Mouse (Mus musculus): ENCODE results near the gene Gabre. TPM values are rescaled to one million over a fixed set of nuclear protein-coding genes. Genes with fewer than 3 reads are reported as not detected.

Gene Gabre
- polyA plus RNA-seq (2012; rRNA removed) = 0.16 and 0.26 TPM in 2 replicates
- polyA plus RNA-seq (2014; fragmentation: Nextera tagmentation; extraction: Ambion mirVana) = not detected in 2 replicates

DNA sequence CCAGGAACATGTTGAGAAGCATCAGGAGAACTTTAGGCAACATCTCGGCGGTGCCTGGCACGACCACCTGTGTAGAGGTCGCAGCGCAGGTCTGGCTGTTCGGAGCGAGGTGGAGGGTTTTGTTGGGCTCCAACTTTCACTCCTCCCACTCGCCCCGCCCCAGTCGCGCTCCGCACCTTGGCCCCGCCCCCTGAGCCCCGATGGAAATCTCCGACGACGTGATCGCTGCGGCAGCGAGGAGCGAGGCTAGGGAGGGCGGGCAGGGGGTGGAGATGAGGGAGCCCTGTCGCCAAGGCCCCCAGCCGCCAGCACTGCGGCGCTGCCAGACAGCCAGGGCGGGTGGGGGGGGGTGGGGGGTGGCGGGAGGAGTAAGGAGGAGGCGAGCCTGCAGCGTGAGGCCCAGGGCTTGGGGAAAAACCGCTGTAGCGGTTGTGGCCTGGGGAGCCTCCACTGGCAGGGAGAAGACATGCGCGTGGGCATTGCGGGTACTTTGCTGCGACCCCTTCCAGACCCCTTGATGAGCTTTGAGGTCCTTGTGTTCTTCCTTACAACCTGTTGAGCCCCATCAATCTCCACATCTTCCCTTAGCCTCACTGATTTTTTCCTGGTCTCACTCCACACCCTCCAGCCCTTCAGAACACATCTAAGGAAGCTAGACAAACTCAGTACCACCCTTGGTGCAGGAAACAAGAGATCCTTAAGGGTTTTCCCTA is at the start of gene Gabre:
Gene Gabre, minus strand, starts transcription at position 145 of the 713 bp plus-strand sequence.
- TF ChIP-seq EP300 (IDR thresholded peaks at IDR 0.05; ENCODE audit: low read depth) (no peak), CTCF (IDR thresholded peaks at IDR 0.05; ENCODE audit: low read depth) (no peak)

DNA sequence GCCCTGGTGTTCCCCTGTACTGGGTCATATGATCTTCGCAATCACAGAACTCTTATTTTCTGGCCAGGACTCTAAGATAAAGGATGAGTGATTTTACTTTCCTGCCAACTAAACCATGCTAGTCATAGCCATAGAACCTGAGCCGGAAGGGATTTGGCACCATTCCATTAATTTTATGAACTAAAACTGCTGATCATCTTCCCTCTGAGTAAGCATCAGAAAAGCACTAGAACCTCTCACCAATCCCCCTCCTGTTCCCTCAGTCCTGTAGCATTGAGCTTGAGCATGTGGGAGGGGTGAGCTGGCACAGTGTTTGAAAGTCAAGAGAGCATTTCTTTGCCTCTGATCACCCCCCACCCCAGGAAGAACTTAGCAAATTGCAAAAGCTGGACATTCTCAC is 23.2 kb upstream of the Gabre start:
- no peak for DNase-seq (ENCODE audit: low read depth in 3 of 3, low spot score in 3 of 3)
- Histone ChIP-seq H3K36me3 (replicated peaks; ENCODE audit: control insufficient read depth, insufficient read depth, low read depth) (no peaks in the 10 kb centered on the region), H3K4me3 (ENCODE audit: insufficient read depth in 1 of 2, low read depth in 2 of 2, low read length in 2 of 2) (no peak overlapping the region), H3K4me1 (replicated peaks; ENCODE audit: control insufficient read depth in 2 of 2, insufficient read depth in 2 of 2, low read length in 1 of 2) (no peaks in the 10 kb centered on the region), H3K27me3 (ENCODE audit: control insufficient read depth, insufficient read depth, low read length) (no peaks in the 10 kb centered on the region), H3K4me2 (ENCODE audit: low read depth) (no peak overlapping the region), H3K27ac (no peak overlapping the region), H3K9me3 (ENCODE audit: control insufficient read depth, low read length) (no peaks in the 10 kb centered on the region), H3K9ac (replicated peaks) (no peak overlapping the region)
- WGBS (ENCODE audit: insufficient replicate concordance) = 69% methylated on average over 2 of the region's 2 CpGs
- no peak for TF ChIP-seq EP300 (IDR thresholded peaks at IDR 0.05; ENCODE audit: low read depth)
- no peak for TF ChIP-seq CTCF (IDR thresholded peaks at IDR 0.05; ENCODE audit: low read depth)
- ATAC-seq (ENCODE audit: insufficient read depth) = no peak

More for the DNA sequence above, at the start of gene Gabre:
- Histone ChIP-seq H3K27ac (no peak within 1 kb of the TSS), H3K9ac (replicated peaks) (no peak within 1 kb of the TSS), H3K9me3 (ENCODE audit: control insufficient read depth, low read length) (no peaks in the 10 kb centered on the region), H3K4me1 (replicated peaks; ENCODE audit: control insufficient read depth in 2 of 2, insufficient read depth in 2 of 2, low read length in 1 of 2) (no peaks in the 10 kb centered on the region), H3K27me3 (ENCODE audit: control insufficient read depth, insufficient read depth, low read length) (no peaks in the 10 kb centered on the region), H3K4me2 (ENCODE audit: low read depth) (peak within 1 kb of the TSS; percentile 47), H3K4me3 (ENCODE audit: insufficient read depth in 1 of 2, low read depth in 2 of 2, low read length in 2 of 2) (peak within 1 kb of the TSS; percentile 23 to 29; a peak in 2 of 4 replicates), H3K36me3 (replicated peaks; ENCODE audit: control insufficient read depth, insufficient read depth, low read depth) (no peaks in the 10 kb centered on the region)
- DNase-seq (ENCODE audit: low read depth in 3 of 3, low spot score in 3 of 3) (no peak), ATAC-seq (ENCODE audit: insufficient read depth) (no peak)
- 12% methylated on average over 25 of the region's 36 CpGs for whole genome bisulfite sequencing (ENCODE audit: insufficient replicate concordance)

DNA sequence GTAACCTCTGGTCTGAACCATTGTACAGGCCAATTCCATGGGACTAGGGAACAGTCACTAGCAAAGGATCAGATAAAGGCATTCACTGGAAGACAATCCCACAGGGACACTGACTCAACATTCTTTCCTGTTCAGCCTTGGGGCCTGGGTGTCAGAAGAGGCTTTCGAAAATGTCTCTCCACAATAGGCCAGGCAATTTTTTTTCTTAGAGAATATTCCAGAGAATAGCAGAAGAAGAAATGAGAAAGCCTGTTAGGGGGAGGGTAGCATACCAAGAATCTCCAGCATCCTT is 715 bp upstream of the Gabre start:
- ATAC-seq (ENCODE audit: insufficient read depth) = no peak
- WGBS (ENCODE audit: insufficient replicate concordance) = 55% methylated on average over 1 of the region's 1 CpGs
- H3K4me1 ChIP-seq (replicated peaks; ENCODE audit: control insufficient read depth in 2 of 2, insufficient read depth in 2 of 2, low read length in 1 of 2) = no peaks in the 10 kb centered on the region

DNA sequence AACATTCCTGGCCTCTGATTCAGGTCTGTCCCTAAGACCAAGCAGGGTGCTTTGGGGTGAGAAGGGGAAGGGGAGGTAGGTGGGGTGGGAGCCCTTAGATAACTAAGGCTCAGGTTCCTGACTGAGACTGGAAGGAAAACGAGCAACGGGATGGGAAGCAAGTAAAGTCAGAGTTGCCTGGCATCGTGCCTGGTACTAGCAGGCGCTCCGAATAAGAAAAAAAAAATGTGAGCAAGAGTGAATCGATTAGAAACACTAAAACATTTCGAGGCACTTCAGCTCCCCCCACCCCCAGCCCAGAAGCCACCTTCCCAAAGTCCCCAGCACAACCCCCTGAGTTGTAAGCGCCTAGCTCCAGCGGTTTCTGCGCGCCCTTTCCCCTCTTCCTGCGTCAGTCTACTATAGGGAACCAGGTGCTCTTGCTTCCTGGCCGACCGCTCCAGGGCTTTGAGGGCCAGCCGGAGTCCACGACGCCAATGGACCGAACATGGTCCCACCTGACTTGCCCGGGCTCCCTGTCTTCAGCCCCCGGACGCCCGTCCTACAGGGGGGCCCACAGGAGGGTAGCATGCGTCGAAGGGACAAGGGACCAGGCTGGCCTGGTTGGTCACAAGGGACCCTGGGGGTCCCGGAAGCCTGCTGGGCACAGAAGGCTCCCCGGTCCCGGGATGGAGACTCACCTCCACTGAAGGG is 491 bp downstream of the Gabre start:
- Histone ChIP-seq H3K36me3 (replicated peaks; ENCODE audit: control insufficient read depth, insufficient read depth, low read depth) (no peaks in the 10 kb centered on the region), H3K27me3 (ENCODE audit: control insufficient read depth, insufficient read depth, low read length) (no peaks in the 10 kb centered on the region), H3K9ac (replicated peaks) (no peak overlapping the region), H3K4me2 (ENCODE audit: low read depth) (peak overlapping the region; percentile 47), H3K27ac (no peak overlapping the region), H3K9me3 (ENCODE audit: control insufficient read depth, low read length) (no peaks in the 10 kb centered on the region), H3K4me1 (replicated peaks; ENCODE audit: control insufficient read depth in 2 of 2, insufficient read depth in 2 of 2, low read length in 1 of 2) (no peaks in the 10 kb centered on the region), H3K4me3 (ENCODE audit: insufficient read depth in 1 of 2, low read depth in 2 of 2, low read length in 2 of 2) (peak overlapping the region; percentile 23 to 29; a peak in 2 of 4 replicates)
- DNase-seq (ENCODE audit: low read depth in 3 of 3, low spot score in 3 of 3) = no peak
- WGBS (ENCODE audit: insufficient replicate concordance) = 19% methylated on average over 26 of the region's 27 CpGs
- TF ChIP-seq CTCF (IDR thresholded peaks at IDR 0.05; ENCODE audit: low read depth) (no peak), EP300 (IDR thresholded peaks at IDR 0.05; ENCODE audit: low read depth) (no peak)
- no peak for ATAC-seq (ENCODE audit: insufficient read depth)

More for the DNA sequence above, 715 bp upstream of the Gabre start:
- H3K4me3 ChIP-seq (ENCODE audit: insufficient read depth in 1 of 2, low read depth in 2 of 2, low read length in 2 of 2) = no peak overlapping the region
- no peaks in the 10 kb centered on the region for H3K9me3 ChIP-seq (ENCODE audit: control insufficient read depth, low read length)
- H3K36me3 ChIP-seq (replicated peaks; ENCODE audit: control insufficient read depth, insufficient read depth, low read depth) = no peaks in the 10 kb centered on the region
- H3K9ac ChIP-seq (replicated peaks) = no peak overlapping the region
- no peak overlapping the region for H3K4me2 ChIP-seq (ENCODE audit: low read depth)
- TF ChIP-seq CTCF (IDR thresholded peaks at IDR 0.05; ENCODE audit: low read depth) (no peak), EP300 (IDR thresholded peaks at IDR 0.05; ENCODE audit: low read depth) (no peak)
- no peak overlapping the region for H3K27ac ChIP-seq
- H3K27me3 ChIP-seq (ENCODE audit: control insufficient read depth, insufficient read depth, low read length) = no peaks in the 10 kb centered on the region
- no peak for DNase-seq (ENCODE audit: low read depth in 3 of 3, low spot score in 3 of 3)

DNA sequence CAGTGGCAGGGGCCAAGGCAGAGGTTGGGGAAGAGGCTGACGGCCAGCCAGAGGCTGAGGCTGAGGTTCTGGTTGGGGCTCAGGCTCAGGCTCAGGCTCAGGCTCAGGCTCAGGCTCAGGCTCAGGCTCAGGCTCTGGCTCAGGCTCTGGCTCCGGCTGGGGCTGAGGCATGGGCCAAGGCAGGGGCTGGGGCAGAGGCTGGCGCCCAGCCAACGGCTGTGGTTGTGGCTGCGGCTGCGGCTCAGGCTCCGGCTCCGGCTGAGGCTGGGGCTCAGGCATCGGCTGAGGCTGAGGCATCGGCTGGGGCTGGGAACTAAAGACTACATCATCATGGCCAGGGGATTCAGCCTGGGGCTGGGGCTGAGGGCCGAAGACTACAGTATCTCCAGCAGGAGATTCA is 4.0 kb downstream of the Gabre start:
- H3K4me3 ChIP-seq (ENCODE audit: insufficient read depth in 1 of 2, low read depth in 2 of 2, low read length in 2 of 2) = no peak overlapping the region

More for the DNA sequence above, 4.0 kb downstream of the Gabre start:
- H3K4me1 ChIP-seq (replicated peaks; ENCODE audit: control insufficient read depth in 2 of 2, insufficient read depth in 2 of 2, low read length in 1 of 2) = no peaks in the 10 kb centered on the region
- H3K9ac ChIP-seq (replicated peaks) = no peak overlapping the region
- WGBS (ENCODE audit: insufficient replicate concordance) = 73% methylated on average over 11 of the region's 11 CpGs
- H3K9me3 ChIP-seq (ENCODE audit: control insufficient read depth, low read length) = no peaks in the 10 kb centered on the region
- TF ChIP-seq EP300 (IDR thresholded peaks at IDR 0.05; ENCODE audit: low read depth) (no peak), CTCF (IDR thresholded peaks at IDR 0.05; ENCODE audit: low read depth) (no peak)
- H3K27ac ChIP-seq = no peak overlapping the region
- DNase-seq (ENCODE audit: low read depth in 3 of 3, low spot score in 3 of 3) = no peak
- H3K27me3 ChIP-seq (ENCODE audit: control insufficient read depth, insufficient read depth, low read length) = no peaks in the 10 kb centered on the region
- ATAC-seq (ENCODE audit: insufficient read depth) = no peak
- no peaks in the 10 kb centered on the region for H3K36me3 ChIP-seq (replicated peaks; ENCODE audit: control insufficient read depth, insufficient read depth, low read depth)
- H3K4me2 ChIP-seq (ENCODE audit: low read depth) = no peak overlapping the region
